Mouse (Mus musculus): Measurements from ENCODE around the gene Mdn1.

DNA sequence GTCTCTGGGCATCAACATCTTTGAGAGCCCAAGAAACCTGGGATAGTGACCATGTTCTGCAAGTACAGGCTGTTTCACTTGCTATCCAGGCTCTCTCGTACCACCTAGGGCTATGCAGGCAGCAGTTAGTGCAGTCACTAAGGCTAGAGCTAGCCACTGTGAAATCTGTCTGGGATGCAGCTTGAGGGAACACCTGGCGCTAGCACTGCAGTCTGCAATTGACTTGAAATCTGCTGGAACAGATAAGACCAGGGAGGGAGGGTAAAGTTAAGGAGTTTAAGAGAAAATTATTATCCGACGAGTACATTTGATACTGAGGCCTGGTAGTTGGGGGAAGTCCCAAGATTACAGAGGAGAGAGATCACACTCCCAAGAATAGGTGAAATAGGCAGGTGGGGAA is 123.1 kb downstream of the Mdn1 start:
- no peak for TF ChIP-seq CTCF (IDR thresholded peaks at IDR 0.05; ENCODE audit: borderline replicate concordance, control insufficient read depth, extremely low read depth, insufficient read depth, low read length, poor library complexity)
- no peak for TF ChIP-seq POLR2A (IDR thresholded peaks at IDR 0.05; ENCODE audit: control insufficient read depth, extremely low read depth, insufficient read depth, low read length, poor library complexity)

Data from thymus, adult 2 months (tissue).